Mouse (Mus musculus) forebrain, embryonic 12.5 days (tissue): Measurements from ENCODE around the gene Vdac2. TPM values are rescaled to one million over a fixed set of nuclear protein-coding genes. Genes with fewer than 3 reads are reported as not detected.

ENCODE experiments used
- ATAC-seq: fragments of 200-750 bp; cut with Nextera tagmentation; 2 replicates; pipeline ENCODE4 v1.8.0; 2017; ENCODE audit warnings: moderate TSS enrichment; ENCODE audit not compliant: low FRiP score
- H3K27ac ChIP-seq: fragments of 300-500 bp; sonication (generic); 2 replicates; pipeline ENCODE4 v1.5.1; 2016; ENCODE audit warnings: mild to moderate bottlenecking
- H3K27me3 ChIP-seq: fragments of 300-500 bp; sonication (generic); 2 replicates; pipeline ENCODE4 v1.6.1; 2016; ENCODE audit warnings: mild to moderate bottlenecking
- H3K36me3 ChIP-seq: fragments of 300-500 bp; sonication (generic); replicated peaks from 2 replicates; pipeline ENCODE4 v1.6.1; 2016; ENCODE audit warnings: mild to moderate bottlenecking
- H3K4me1 ChIP-seq: fragments of 300-500 bp; sonication (generic); 2 replicates; pipeline ENCODE4 v1.6.1; 2016
- H3K4me2 ChIP-seq: fragments of 300-500 bp; sonication (generic); 2 replicates; pipeline ENCODE4 v1.6.1; 2016; ENCODE audit warnings: mild to moderate bottlenecking, moderate library complexity
- H3K4me3 ChIP-seq: fragments of 300-500 bp; sonication (generic); replicated peaks from 2 replicates; pipeline ENCODE4 v1.5.1; 2016; ENCODE audit warnings: mild to moderate bottlenecking
- H3K9ac ChIP-seq: fragments of 300-500 bp; sonication (generic); 2 replicates; pipeline ENCODE4 v1.6.1; 2016; ENCODE audit warnings: mild to moderate bottlenecking
- H3K9me3 ChIP-seq: fragments of 300-500 bp; sonication (generic); 2 replicates; pipeline ENCODE4 v1.6.1; 2016
- WGBS: fragments of 180-500 bp; shearing (Covaris S2); methylation state at CpG from one replicate; pipeline ENCODE4 v1.1.7; 2016; 5-methylcytosine and 5-hydroxymethylcytosine counted together
- polyA plus RNA-seq: library from polyadenylated mRNA; unstranded; fragments of >200 nt; fragmentation: Nextera tagmentation; extraction: Ambion mirVana; gene quantifications from 2 replicates; pipeline ENCODE4 v1.2.1, GENCODE M21; 2016

Gene Vdac2
- polyA plus RNA-seq, 1 experiment from 2014 or later, result 238 TPM

- no peak for ATAC-seq
- Histone ChIP-seq H3K4me3 (no peak overlapping the region), H3K9ac (no peak overlapping the region), H3K27ac (no peak overlapping the region), H3K4me2 (no peak overlapping the region), H3K36me3 (no peaks in the 10 kb centered on the region), H3K27me3 (no peaks in the 10 kb centered on the region), H3K4me1 (peaks cover 8% of the 10 kb centered on the region), H3K9me3 (no peaks in the 10 kb centered on the region)
- WGBS, result 94% methylated on average over 2 of the region's 2 CpGs
Measured at GRCm38 (mm10) chr14:21890430-21890829, 65.4 kb downstream of the Vdac2 start.

- Histone ChIP-seq H3K9ac (no peak overlapping the region), H3K9me3 (no peaks in the 10 kb centered on the region), H3K4me2 (no peak overlapping the region), H3K4me1 (peaks cover 8% of the 10 kb centered on the region), H3K27ac (no peak overlapping the region), H3K27me3 (no peaks in the 10 kb centered on the region), H3K36me3 (no peaks in the 10 kb centered on the region), H3K4me3 (no peak overlapping the region)
- no peak for ATAC-seq
- WGBS, result 55% methylated on average over 15 of the region's 15 CpGs
Measured at GRCm38 (mm10) chr14:21891581-21892340, 66.7 kb downstream of the Vdac2 start.

GRCm38 (mm10) chr14:21892341-21892659 is 67.3 kb downstream of the Vdac2 start:
- Histone ChIP-seq H3K27ac (no peak overlapping the region), H3K9me3 (no peaks in the 10 kb centered on the region), H3K36me3 (no peaks in the 10 kb centered on the region), H3K9ac (no peak overlapping the region), H3K4me2 (no peak overlapping the region), H3K4me3 (no peak overlapping the region), H3K27me3 (no peaks in the 10 kb centered on the region), H3K4me1 (peaks cover 8% of the 10 kb centered on the region)
- no peak for ATAC-seq
- 87% methylated on average over 6 of the region's 6 CpGs for WGBS

Other genes with a start within 250 kb of the Vdac2 start
- gene Dupd1, start 110.7 kb upstream of the Vdac2 start, polyA plus RNA-seq, result not detected in 2 replicates
- 13.9 and 17.0 TPM in 2 replicates for gene Samd8, start 74.7 kb upstream of the Vdac2 start, polyA plus RNA-seq
- gene Dusp13, start 74.1 kb upstream of the Vdac2 start, polyA plus RNA-seq, result not detected in 2 replicates
- gene Comtd1, start 23.7 kb downstream of the Vdac2 start, polyA plus RNA-seq, result 13.0 and 16.1 TPM in 2 replicates
- 10.9 and 13.8 TPM in 2 replicates for gene Zfp503, start 164.4 kb downstream of the Vdac2 start, polyA plus RNA-seq
- 0.22 TPM in 1 of 2 replicates, not detected in the other for gene Lrmda, start 194.5 kb downstream of the Vdac2 start, polyA plus RNA-seq